In genomic region chr6:83836826-83837225, GRCm38 (mm10) we compare ENCODE assay signal across 9 mouse cellular contexts.
"Had no signal": no experiment of that assay in that cellular context is flagged by ENCODE, and none has a peak within 500 bp of the region (broad histone marks: within the 10 kb centered on the region; RNA-seq: fewer than 3 reads in every experiment).

No protein-coding gene starts in this region.

- DNase-seq: lung, adult 18-20 months; lung, embryonic 14.5 days; lung, postnatal 10 days; lung, postnatal 4 days; midbrain, embryonic 14.5 days; right cerebral cortex, postnatal 14 days; thymus, adult 2 months; thymus, postnatal 25 days; thymus, postnatal 4 days had no signal
